Mouse (Mus musculus): ENCODE results near the gene Fubp1.

DNA sequence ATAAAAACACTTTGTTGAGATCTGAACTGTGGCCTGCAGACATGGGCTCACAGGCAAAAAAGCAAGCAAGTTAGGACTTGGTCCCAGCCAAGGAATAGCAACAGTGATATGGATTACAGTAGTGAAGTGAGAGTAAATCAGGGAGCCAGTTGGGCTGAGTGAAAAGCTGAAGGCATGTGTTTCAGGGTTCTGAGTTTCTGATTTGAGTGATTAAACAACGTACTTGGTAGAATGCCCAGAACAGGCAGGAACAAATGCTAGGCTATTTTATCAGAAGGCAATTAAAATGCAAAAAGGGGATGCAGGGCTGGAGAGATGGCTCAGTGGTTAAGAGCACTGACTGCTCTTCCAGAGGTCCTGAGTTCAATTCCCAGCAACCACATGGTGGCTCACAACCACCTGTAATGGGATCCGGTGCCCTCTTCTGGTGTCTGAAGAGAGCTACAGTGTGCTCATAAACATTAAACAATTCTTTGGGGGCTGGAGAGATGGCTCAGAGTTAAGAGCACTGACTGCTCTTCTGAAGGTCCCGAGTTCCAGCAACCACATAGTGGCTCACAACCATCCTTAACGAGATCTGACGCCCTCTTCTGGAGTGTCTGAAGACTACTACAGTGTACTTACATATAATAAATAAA lies 35.2 kb downstream of the Fubp1 start:
- TF ChIP-seq CTCF (IDR thresholded peaks at IDR 0.05; ENCODE audit: borderline replicate concordance, insufficient read depth, low read length) = no peak
- no peak for TF ChIP-seq POLR2A (IDR thresholded peaks at IDR 0.05; ENCODE audit: low read depth, low read length)
